Mouse (Mus musculus) retina, adult 2 months (tissue): ENCODE results near the gene Gm3854.

ENCODE experiments used
- DNase-seq: peaks from one replicate; pipeline ENCODE4 v3.0.0-alpha.2; 2012; ENCODE audit warnings: low read depth, low spot score

Gm3854 gene

DNA sequence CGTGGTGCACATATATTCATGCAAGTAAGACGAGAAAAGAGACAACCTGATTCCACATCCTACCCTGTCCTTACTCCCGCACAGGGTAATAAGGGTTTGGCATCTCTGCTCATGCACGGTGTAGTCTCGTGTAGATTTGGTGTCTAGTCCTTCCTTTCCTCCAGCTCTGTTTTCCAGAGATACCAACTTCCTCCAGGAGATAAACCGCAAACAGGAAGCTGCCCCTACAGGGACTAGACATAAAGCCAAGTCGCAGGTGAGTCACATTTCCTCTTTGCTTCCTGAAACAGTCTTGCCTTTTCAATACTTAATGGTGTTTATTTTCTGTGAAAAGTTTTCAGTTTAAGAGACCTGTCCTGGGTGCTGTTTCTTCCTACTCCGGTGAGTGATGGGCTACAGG, 40.5 kb downstream of the Gm3854 start:
- DNase-seq: no peak

GRCm38 (mm10) chr7:6386995-6387394, 43.4 kb downstream of the Gm3854 start:
- no peak for DNase-seq

DNA sequence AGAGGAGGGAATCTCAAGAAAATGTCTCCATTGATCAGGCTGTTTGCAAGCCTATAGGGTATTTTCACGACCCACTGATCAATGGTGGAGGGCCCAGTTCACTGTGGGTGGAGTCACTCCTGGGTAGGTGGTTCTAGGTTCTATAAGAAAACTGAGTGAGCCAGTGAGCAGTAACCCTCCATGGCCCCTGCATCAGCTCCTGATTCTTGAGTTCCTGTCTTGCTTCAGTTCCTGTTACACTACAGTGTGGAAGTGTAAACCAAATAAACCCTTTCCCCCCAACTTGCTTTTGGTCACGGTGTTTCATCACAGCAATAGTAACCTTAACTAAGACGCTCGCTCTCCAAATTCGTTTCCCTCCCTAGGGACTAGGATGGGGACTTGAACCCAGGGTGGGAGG, 45.4 kb downstream of the Gm3854 start:
- DNase-seq: no peak

GRCm38 (mm10) chr7:6389449-6389848, 45.9 kb downstream of the Gm3854 start:
- DNase-seq: no peak

DNA sequence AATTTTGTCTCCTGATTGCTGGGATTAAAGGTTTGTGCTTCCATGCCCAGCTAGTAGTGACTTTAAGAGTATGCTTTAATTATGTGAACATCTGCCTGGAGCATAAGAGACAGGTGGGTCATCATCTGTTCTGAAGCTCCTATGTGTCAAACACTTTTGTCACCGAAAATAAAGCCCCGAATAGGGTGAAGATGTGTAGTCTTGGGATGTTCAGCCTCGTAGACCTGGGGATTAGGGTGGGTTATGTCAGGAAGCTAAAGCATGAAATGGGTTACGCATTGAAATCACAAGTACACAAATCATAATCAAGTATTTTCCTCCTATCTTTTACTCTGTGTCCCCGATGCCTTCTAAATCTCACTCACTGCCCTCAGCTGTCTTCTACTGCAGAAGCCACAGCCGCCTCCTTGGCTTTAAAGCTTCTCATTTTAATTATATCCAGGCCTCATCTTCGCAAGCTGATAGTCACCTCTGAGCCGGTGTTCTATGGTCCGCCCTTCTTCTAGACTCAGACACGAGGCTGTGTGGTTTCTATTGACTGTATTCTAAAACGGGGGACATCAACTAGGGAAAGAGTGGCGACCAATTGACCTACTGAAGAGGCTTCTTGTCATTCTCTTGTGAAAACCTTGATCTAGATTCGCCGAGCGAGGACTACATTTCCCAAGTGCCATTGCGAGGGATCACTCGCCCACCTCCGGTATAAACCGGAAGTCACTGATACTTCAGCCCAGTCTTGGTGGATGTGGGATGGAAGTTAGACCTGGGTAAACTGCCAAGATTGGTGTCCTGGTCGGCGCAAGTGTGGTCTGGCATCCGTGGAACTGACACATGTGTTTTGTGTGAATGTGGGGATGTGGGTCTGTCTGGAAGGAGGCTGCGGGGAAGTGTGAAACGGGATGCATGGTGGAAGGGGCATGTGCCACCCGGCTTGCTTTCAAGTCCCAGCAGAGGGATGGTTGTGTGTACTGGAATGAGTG, 54.7 kb downstream of the Gm3854 start, which contains the start of gene Smim17:
Gene Smim17 (plus strand): TSS at position 720 of the 980 bp plus-strand sequence.
- peak; percentile 60 for DNase-seq
